Mouse (Mus musculus) stomach, postnatal 0 days (tissue): ENCODE data around the gene Ogdhl. TPM values are rescaled to one million over a fixed set of nuclear protein-coding genes. Genes with fewer than 3 reads are reported as not detected.

Source experiments
- ATAC-seq: fragments of 200-750 bp; cut with Nextera tagmentation; 2 replicates; pipeline ENCODE4 v1.8.0; 2017; ENCODE audit not compliant: low FRiP score, low TSS enrichment
- DNase-seq: peaks from one replicate; pipeline ENCODE4 v3.0.0-alpha.2; 2016; ENCODE audit warnings: low spot score
- H3K27ac ChIP-seq: fragments of 300-500 bp; sonication (generic); replicated peaks from 2 replicates; pipeline ENCODE4 v1.5.1; 2014; ENCODE audit warnings: mild to moderate bottlenecking, control low read depth
- H3K27me3 ChIP-seq: fragments of 300-500 bp; sonication (generic); 2 replicates; pipeline ENCODE4 v1.6.1; 2014; ENCODE audit warnings: low read length; ENCODE audit not compliant: control insufficient read depth, insufficient read depth
- H3K36me3 ChIP-seq: fragments of 300-500 bp; sonication (generic); 2 replicates; pipeline ENCODE4 v1.6.1; 2014; ENCODE audit warnings: low read length, mixed read lengths; ENCODE audit not compliant: control insufficient read depth, insufficient read depth
- H3K4me1 ChIP-seq: fragments of 300-500 bp; sonication (generic); replicated peaks from 2 replicates; pipeline ENCODE4 v1.6.1; 2014; ENCODE audit warnings: antibody characterized with exemption; ENCODE audit not compliant: control insufficient read depth, insufficient read depth
- H3K4me2 ChIP-seq: fragments of 300-500 bp; sonication (generic); replicated peaks from 2 replicates; pipeline ENCODE4 v1.6.1; 2014; ENCODE audit warnings: low read depth, mild to moderate bottlenecking, control low read depth, moderate library complexity
- H3K4me3 ChIP-seq: fragments of 300-500 bp; sonication (generic); 2 replicates; pipeline ENCODE4 v1.5.1; 2014; ENCODE audit warnings: low read depth, low read length, control low read depth
- H3K9ac ChIP-seq: fragments of 300-500 bp; sonication (generic); 2 replicates; pipeline ENCODE4 v1.6.1; 2014; ENCODE audit warnings: mild to moderate bottlenecking, low read length, control low read depth, mixed read lengths
- H3K9me3 ChIP-seq: fragments of 300-500 bp; sonication (generic); 2 replicates; pipeline ENCODE4 v1.6.1; 2016; ENCODE audit warnings: low read length; ENCODE audit not compliant: control insufficient read depth
- CTCF ChIP-seq: IDR thresholded peaks from 2 replicates; pipeline ENCODE4 v1.5.1; 2016; ENCODE audit warnings: antibody characterized with exemption, low read depth, mild to moderate bottlenecking, moderate library complexity
- EP300 ChIP-seq: optimal IDR thresholded peaks from 2 replicates; pipeline ENCODE3; 2016; ENCODE audit warnings: antibody characterized with exemption
- WGBS: fragments of 180-500 bp; shearing (Covaris S2); extraction: QIAGEN DNeasy Blood & Tissue Kit; methylation state at CpG from one replicate; pipeline ENCODE4 v1.1.7; 2014; 5-methylcytosine and 5-hydroxymethylcytosine counted together
- polyA plus RNA-seq: library from polyadenylated mRNA; unstranded; fragments of >200 nt; fragmentation: Nextera tagmentation; extraction: Ambion mirVana; gene quantifications from 2 replicates; pipeline ENCODE4 v1.2.1, GENCODE M21; 2015

Ogdhl gene
- polyA plus RNA-seq, 1 experiment from 2014 or later = 1.6 TPM

DNA sequence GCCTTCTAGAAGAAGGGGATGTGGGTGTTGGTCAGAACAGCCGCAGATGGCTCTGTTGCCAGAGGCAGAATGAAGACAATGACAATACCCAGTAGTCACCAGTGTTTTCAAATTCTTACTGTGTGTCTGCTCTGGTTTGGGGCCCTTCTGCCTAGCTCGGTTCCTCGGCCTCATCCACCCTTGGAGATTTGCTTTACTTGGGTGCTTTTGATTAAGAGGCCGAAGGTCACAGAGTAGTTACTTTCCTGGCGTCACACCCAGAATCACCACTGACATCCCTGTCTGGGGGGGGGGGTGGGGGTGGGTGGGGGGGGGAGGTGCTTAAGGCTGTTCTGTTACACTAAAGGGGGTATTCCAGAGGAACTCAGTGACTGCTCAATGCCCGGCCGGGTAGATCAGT, 42.5 kb downstream of the Ogdhl start:
- ATAC-seq = no peak
- WGBS = 53% methylated on average over 7 of the region's 7 CpGs
- H3K4me1 ChIP-seq = no peaks in the 10 kb centered on the region

GRCm38 (mm10) chr14:32369756-32370155, 47.9 kb downstream of the Ogdhl start:
- H3K27me3 ChIP-seq = no peaks in the 10 kb centered on the region
- WGBS = 39% methylated on average over 7 of the region's 7 CpGs
- no peak for TF ChIP-seq EP300
- TF ChIP-seq CTCF = no peak
- ATAC-seq = no peak
- no peaks in the 10 kb centered on the region for H3K36me3 ChIP-seq
- no peak overlapping the region for H3K9ac ChIP-seq
- H3K9me3 ChIP-seq = no peaks in the 10 kb centered on the region
- H3K27ac ChIP-seq = no peak overlapping the region
- H3K4me3 ChIP-seq = no peak overlapping the region
- no peak overlapping the region for H3K4me2 ChIP-seq
- no peaks in the 10 kb centered on the region for H3K4me1 ChIP-seq
- no peak for DNase-seq

More for the DNA sequence above, 42.5 kb downstream of the Ogdhl start:
- no peak for DNase-seq
- Histone ChIP-seq H3K27ac (no peak overlapping the region), H3K4me2 (no peak overlapping the region), H3K27me3 (no peaks in the 10 kb centered on the region), H3K4me3 (no peak overlapping the region), H3K9ac (no peak overlapping the region), H3K36me3 (no peaks in the 10 kb centered on the region), H3K9me3 (no peaks in the 10 kb centered on the region)
- TF ChIP-seq CTCF = no peak
- no peak for TF ChIP-seq EP300

DNA sequence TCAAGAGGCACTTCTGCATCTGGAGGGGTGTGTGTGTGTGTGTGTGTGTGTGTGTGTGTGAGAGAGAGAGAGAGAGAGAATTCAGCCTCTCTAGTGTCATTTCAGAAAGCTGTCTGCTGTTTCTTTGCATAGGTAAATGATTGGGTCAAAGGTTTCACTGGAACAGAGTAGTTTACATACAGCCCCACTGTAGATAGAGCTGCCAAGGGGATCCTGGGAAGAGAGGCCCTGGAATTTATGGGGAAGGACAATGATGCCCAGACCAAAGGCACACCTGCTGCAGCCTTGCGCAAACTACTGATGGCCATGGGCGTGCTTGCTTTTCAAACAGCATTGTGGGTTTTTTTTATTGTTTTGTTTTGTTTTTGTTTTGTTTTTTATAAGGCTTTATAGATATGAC, 50.7 kb downstream of the Ogdhl start:
- H3K27me3 ChIP-seq = no peaks in the 10 kb centered on the region
- no peak overlapping the region for H3K9ac ChIP-seq
- TF ChIP-seq CTCF (no peak), EP300 (no peak)
- ATAC-seq = no peak
- no peak overlapping the region for H3K4me3 ChIP-seq
- 71% methylated on average over 2 of the region's 2 CpGs for WGBS
- no peaks in the 10 kb centered on the region for H3K36me3 ChIP-seq
- H3K4me1 ChIP-seq = no peaks in the 10 kb centered on the region
- DNase-seq = no peak
- H3K4me2 ChIP-seq = no peak overlapping the region
- no peaks in the 10 kb centered on the region for H3K9me3 ChIP-seq
- no peak overlapping the region for H3K27ac ChIP-seq

DNA sequence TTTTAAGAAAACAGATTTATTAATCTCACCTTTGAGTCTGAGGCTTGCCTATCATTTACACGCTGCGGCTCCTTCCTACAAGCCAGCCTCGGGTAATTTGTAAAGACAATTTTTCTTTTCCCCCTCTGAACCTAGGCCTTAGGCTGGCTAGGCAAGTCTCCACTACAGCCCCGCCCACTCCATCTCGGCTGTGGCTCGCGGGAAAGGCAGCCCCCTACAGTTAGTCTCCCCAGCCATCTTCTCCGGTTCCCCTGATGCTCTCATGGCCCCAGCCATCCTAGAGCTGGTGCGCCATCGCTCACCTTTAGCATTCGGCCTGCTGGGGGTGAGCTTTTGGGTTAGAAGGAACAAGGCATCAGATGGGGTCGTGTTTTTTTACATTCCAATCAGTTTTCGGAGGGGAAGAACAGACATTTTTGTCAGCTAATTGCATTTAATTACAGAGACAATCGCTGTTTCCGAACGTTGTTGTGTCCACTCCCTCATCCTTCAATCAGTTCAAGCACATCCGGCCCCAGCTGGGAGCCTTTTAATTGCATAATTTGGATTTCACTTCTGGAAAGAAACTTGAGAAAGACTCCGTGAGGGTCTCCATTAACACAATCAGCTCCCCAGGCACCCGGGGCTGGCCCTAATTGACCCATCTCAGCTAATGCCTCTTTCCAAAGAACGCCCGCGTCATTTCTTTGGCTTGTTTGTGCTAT, 57.7 kb downstream of the Ogdhl start:
- Histone ChIP-seq H3K4me3 (no peak overlapping the region), H3K4me2 (0 out of 2 replicates have a peak overlapping the region, but pooled peaks have one; percentile 17), H3K4me1 (no peaks in the 10 kb centered on the region), H3K9me3 (no peaks in the 10 kb centered on the region), H3K27me3 (no peaks in the 10 kb centered on the region; the same call in 1 of the 2 replicates), H3K9ac (no peak overlapping the region), H3K36me3 (no peaks in the 10 kb centered on the region), H3K27ac (no peak overlapping the region)
- 18% methylated on average over 22 of the region's 22 CpGs for WGBS
- DNase-seq (no peak), ATAC-seq (no peak)
- TF ChIP-seq EP300 (no peak), CTCF (no peak)

DNA sequence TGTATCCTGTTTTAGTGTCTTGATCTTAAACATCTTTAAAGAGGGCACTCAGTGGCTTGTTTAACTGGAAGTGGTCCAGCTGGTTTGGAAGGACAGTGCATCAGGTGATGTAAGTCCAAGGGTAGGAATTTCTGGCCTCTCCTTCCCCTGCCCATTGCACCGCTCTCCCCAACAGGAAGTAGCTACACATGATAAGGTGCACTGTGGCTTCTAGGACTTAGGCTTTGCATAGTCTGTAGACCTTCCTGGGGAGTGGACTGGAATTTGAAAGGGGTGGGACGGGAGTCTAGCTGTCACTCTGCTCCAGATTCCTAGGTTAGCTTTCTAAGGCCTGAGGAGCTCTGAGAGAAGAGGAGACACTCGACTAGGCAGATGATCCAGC, 58.3 kb downstream of the Ogdhl start:
- ATAC-seq (no peak), DNase-seq (no peak)
- TF ChIP-seq CTCF (no peak), EP300 (no peak)
- Histone ChIP-seq H3K27me3 (no peaks in the 10 kb centered on the region; the same call in 1 of the 2 replicates), H3K27ac (no peak overlapping the region), H3K4me2 (no peak overlapping the region), H3K36me3 (no peaks in the 10 kb centered on the region), H3K4me1 (no peaks in the 10 kb centered on the region), H3K4me3 (no peak overlapping the region), H3K9me3 (no peaks in the 10 kb centered on the region), H3K9ac (no peak overlapping the region)
- WGBS = 51% methylated on average over 3 of the region's 3 CpGs

DNA sequence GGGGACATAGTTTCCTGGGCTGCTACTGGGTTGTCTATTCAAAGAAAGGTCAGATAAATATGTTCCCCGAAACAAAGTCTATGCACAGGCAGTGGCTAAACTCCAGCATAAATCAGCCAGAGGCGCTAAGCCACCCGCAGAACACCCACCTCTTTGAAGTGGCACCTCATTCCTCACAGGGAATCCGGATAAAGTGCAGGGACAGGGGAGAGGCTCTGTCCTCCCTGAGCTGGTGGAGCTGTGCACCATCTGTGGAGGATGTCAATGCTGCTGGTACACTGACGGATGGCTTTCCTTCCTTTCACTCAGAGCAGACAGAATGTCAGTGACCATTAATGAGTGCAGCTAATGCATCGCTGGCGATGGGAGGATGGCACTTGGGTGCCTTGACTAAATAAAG, 59.2 kb downstream of the Ogdhl start:
- H3K27me3 ChIP-seq = no peaks in the 10 kb centered on the region; the same call in 1 of the 2 replicates
- no peak overlapping the region for H3K4me3 ChIP-seq
- H3K4me2 ChIP-seq = no peak overlapping the region
- no peak overlapping the region for H3K27ac ChIP-seq
- no peak overlapping the region for H3K9ac ChIP-seq
- DNase-seq (no peak), ATAC-seq (no peak)
- no peaks in the 10 kb centered on the region for H3K4me1 ChIP-seq
- TF ChIP-seq CTCF (no peak), EP300 (no peak)
- no peaks in the 10 kb centered on the region for H3K9me3 ChIP-seq
- WGBS = 35% methylated on average over 7 of the region's 7 CpGs
- no peaks in the 10 kb centered on the region for H3K36me3 ChIP-seq
